Mouse (Mus musculus): ENCODE measurements around the gene Gcnt4. TPM values are rescaled to one million over a fixed set of nuclear protein-coding genes. Genes with fewer than 3 reads are reported as not detected.
A peak's percentile ranks its signal among the peaks of the same experiment; 100 is the strongest.

The Gcnt4 gene
- polyA plus RNA-seq, 1 experiment from 2014 or later = 0.24 TPM

- Histone ChIP-seq H3K27me3 (ENCODE audit: control insufficient read depth, insufficient read depth, low read depth, low read length) (no peaks in the 10 kb centered on the region), H3K27ac (ENCODE audit: low read length) (no peak overlapping the region), H3K4me2 (ENCODE audit: low read length) (no peak overlapping the region), H3K36me3 (ENCODE audit: control insufficient read depth, insufficient read depth, low read length) (no peaks in the 10 kb centered on the region), H3K9me3 (replicated peaks; ENCODE audit: control insufficient read depth, low read length, poor library complexity, severe bottlenecking) (no peaks in the 10 kb centered on the region), H3K4me1 (ENCODE audit: control insufficient read depth, insufficient read depth, low read length) (no peaks in the 10 kb centered on the region), H3K4me3 (ENCODE audit: low read depth, low read length) (no peak overlapping the region), H3K9ac (ENCODE audit: low read depth, low read length) (no peak overlapping the region)
- ATAC-seq = no peak
- WGBS = 90% methylated on average over 5 of the region's 5 CpGs
These were observed 38.3 kb downstream of the Gcnt4 start for GRCm38 (mm10) chr13:96962801-96963200.

- no peak overlapping the region for H3K4me2 ChIP-seq (ENCODE audit: low read length)
- ATAC-seq = no peak
- no peaks in the 10 kb centered on the region for H3K4me1 ChIP-seq (ENCODE audit: control insufficient read depth, insufficient read depth, low read length)
- H3K36me3 ChIP-seq (ENCODE audit: control insufficient read depth, insufficient read depth, low read length) = no peaks in the 10 kb centered on the region
- no peaks in the 10 kb centered on the region for H3K27me3 ChIP-seq (ENCODE audit: control insufficient read depth, insufficient read depth, low read depth, low read length)
- no peaks in the 10 kb centered on the region for H3K9me3 ChIP-seq (replicated peaks; ENCODE audit: control insufficient read depth, low read length, poor library complexity, severe bottlenecking)
- WGBS = 89% methylated on average over 7 of the region's 7 CpGs
- no peak overlapping the region for H3K27ac ChIP-seq (ENCODE audit: low read length)
- H3K4me3 ChIP-seq (ENCODE audit: low read depth, low read length) = no peak overlapping the region
- H3K9ac ChIP-seq (ENCODE audit: low read depth, low read length) = no peak overlapping the region
These were observed 40.5 kb downstream of the Gcnt4 start for GRCm38 (mm10) chr13:96964981-96965380.

- Histone ChIP-seq H3K9me3 (replicated peaks; ENCODE audit: control insufficient read depth, low read length, poor library complexity, severe bottlenecking) (no peaks in the 10 kb centered on the region), H3K27me3 (ENCODE audit: control insufficient read depth, insufficient read depth, low read depth, low read length) (no peaks in the 10 kb centered on the region), H3K4me2 (ENCODE audit: low read length) (peak overlapping the region; percentile 10; the same call in 1 of the 2 replicates), H3K36me3 (ENCODE audit: control insufficient read depth, insufficient read depth, low read length) (no peaks in the 10 kb centered on the region), H3K9ac (ENCODE audit: low read depth, low read length) (no peak overlapping the region), H3K4me3 (ENCODE audit: low read depth, low read length) (no peak overlapping the region), H3K27ac (ENCODE audit: low read length) (peak overlapping the region; percentile 30; the same call in 1 of the 2 replicates), H3K4me1 (ENCODE audit: control insufficient read depth, insufficient read depth, low read length) (no peaks in the 10 kb centered on the region)
- ATAC-seq = no peak
- WGBS = 78% methylated on average over 15 of the region's 15 CpGs
These were observed 42.0 kb downstream of the Gcnt4 start for GRCm38 (mm10) chr13:96966210-96967089.

- Histone ChIP-seq H3K4me3 (ENCODE audit: low read depth, low read length) (no peak overlapping the region), H3K36me3 (ENCODE audit: control insufficient read depth, insufficient read depth, low read length) (no peaks in the 10 kb centered on the region), H3K4me1 (ENCODE audit: control insufficient read depth, insufficient read depth, low read length) (0 out of 2 replicates have a peak, but pooled peaks cover 3% of the 10 kb centered on the region), H3K9me3 (replicated peaks; ENCODE audit: control insufficient read depth, low read length, poor library complexity, severe bottlenecking) (no peaks in the 10 kb centered on the region), H3K4me2 (ENCODE audit: low read length) (no peak overlapping the region), H3K27ac (ENCODE audit: low read length) (no peak overlapping the region), H3K9ac (ENCODE audit: low read depth, low read length) (no peak overlapping the region), H3K27me3 (ENCODE audit: control insufficient read depth, insufficient read depth, low read depth, low read length) (no peaks in the 10 kb centered on the region)
- ATAC-seq = no peak
- 87% methylated on average over 5 of the region's 5 CpGs for WGBS
These were observed 42.6 kb downstream of the Gcnt4 start for GRCm38 (mm10) chr13:96967091-96967490.

GRCm38 (mm10) chr13:96967822-96968221 lies 43.3 kb downstream of the Gcnt4 start:
- Histone ChIP-seq H3K36me3 (ENCODE audit: control insufficient read depth, insufficient read depth, low read length) (no peaks in the 10 kb centered on the region), H3K9ac (ENCODE audit: low read depth, low read length) (no peak overlapping the region), H3K4me1 (ENCODE audit: control insufficient read depth, insufficient read depth, low read length) (0 out of 2 replicates have a peak, but pooled peaks cover 3% of the 10 kb centered on the region), H3K4me3 (ENCODE audit: low read depth, low read length) (no peak overlapping the region), H3K27me3 (ENCODE audit: control insufficient read depth, insufficient read depth, low read depth, low read length) (no peaks in the 10 kb centered on the region), H3K27ac (ENCODE audit: low read length) (no peak overlapping the region), H3K4me2 (ENCODE audit: low read length) (no peak overlapping the region), H3K9me3 (replicated peaks; ENCODE audit: control insufficient read depth, low read length, poor library complexity, severe bottlenecking) (no peaks in the 10 kb centered on the region)
- WGBS = 87% methylated on average over 2 of the region's 2 CpGs
- no peak for ATAC-seq

GRCm38 (mm10) chr13:96971076-96971475 lies 46.6 kb downstream of the Gcnt4 start:
- WGBS = 73% methylated on average over 4 of the region's 4 CpGs
- no peak overlapping the region for H3K27ac ChIP-seq (ENCODE audit: low read length)
- H3K4me3 ChIP-seq (ENCODE audit: low read depth, low read length) = no peak overlapping the region

GRCm38 (mm10) chr13:96971861-96972282 lies 47.4 kb downstream of the Gcnt4 start:
- peak; percentile 82 for ATAC-seq
- no peaks in the 10 kb centered on the region for H3K27me3 ChIP-seq (ENCODE audit: control insufficient read depth, insufficient read depth, low read depth, low read length)
- 76% methylated on average over 9 of the region's 9 CpGs for WGBS
- H3K4me1 ChIP-seq (ENCODE audit: control insufficient read depth, insufficient read depth, low read length) = 0 out of 2 replicates have a peak, but pooled peaks cover 3% of the 10 kb centered on the region
- no peak overlapping the region for H3K4me3 ChIP-seq (ENCODE audit: low read depth, low read length)
- H3K9me3 ChIP-seq (replicated peaks; ENCODE audit: control insufficient read depth, low read length, poor library complexity, severe bottlenecking) = no peaks in the 10 kb centered on the region
- H3K27ac ChIP-seq (ENCODE audit: low read length) = no peak overlapping the region
- no peak overlapping the region for H3K4me2 ChIP-seq (ENCODE audit: low read length)
- no peak overlapping the region for H3K9ac ChIP-seq (ENCODE audit: low read depth, low read length)
- H3K36me3 ChIP-seq (ENCODE audit: control insufficient read depth, insufficient read depth, low read length) = no peaks in the 10 kb centered on the region

More at GRCm38 (mm10) chr13:96971076-96971475, 46.6 kb downstream of the Gcnt4 start:
- H3K4me2 ChIP-seq (ENCODE audit: low read length) = no peak overlapping the region
- ATAC-seq = no peak
- H3K36me3 ChIP-seq (ENCODE audit: control insufficient read depth, insufficient read depth, low read length) = no peaks in the 10 kb centered on the region
- H3K4me1 ChIP-seq (ENCODE audit: control insufficient read depth, insufficient read depth, low read length) = 0 out of 2 replicates have a peak, but pooled peaks cover 3% of the 10 kb centered on the region
- no peak overlapping the region for H3K9ac ChIP-seq (ENCODE audit: low read depth, low read length)
- no peaks in the 10 kb centered on the region for H3K9me3 ChIP-seq (replicated peaks; ENCODE audit: control insufficient read depth, low read length, poor library complexity, severe bottlenecking)
- no peaks in the 10 kb centered on the region for H3K27me3 ChIP-seq (ENCODE audit: control insufficient read depth, insufficient read depth, low read depth, low read length)

- Histone ChIP-seq H3K4me2 (ENCODE audit: low read length) (no peak overlapping the region), H3K27ac (ENCODE audit: low read length) (no peak overlapping the region), H3K4me1 (ENCODE audit: control insufficient read depth, insufficient read depth, low read length) (0 out of 2 replicates have a peak, but pooled peaks cover 3% of the 10 kb centered on the region), H3K4me3 (ENCODE audit: low read depth, low read length) (no peak overlapping the region), H3K27me3 (ENCODE audit: control insufficient read depth, insufficient read depth, low read depth, low read length) (no peaks in the 10 kb centered on the region), H3K9me3 (replicated peaks; ENCODE audit: control insufficient read depth, low read length, poor library complexity, severe bottlenecking) (no peaks in the 10 kb centered on the region), H3K9ac (ENCODE audit: low read depth, low read length) (no peak overlapping the region), H3K36me3 (ENCODE audit: control insufficient read depth, insufficient read depth, low read length) (no peaks in the 10 kb centered on the region)
- no peak for ATAC-seq
- WGBS = 96% methylated on average over 4 of the region's 4 CpGs
These were observed 48.8 kb downstream of the Gcnt4 start for GRCm38 (mm10) chr13:96973318-96973717.

GRCm38 (mm10) chr13:96976986-96977595 lies 52.6 kb downstream of the Gcnt4 start:
- Histone ChIP-seq H3K27me3 (ENCODE audit: control insufficient read depth, insufficient read depth, low read depth, low read length) (no peaks in the 10 kb centered on the region), H3K4me2 (ENCODE audit: low read length) (no peak overlapping the region), H3K4me3 (ENCODE audit: low read depth, low read length) (no peak overlapping the region), H3K9me3 (replicated peaks; ENCODE audit: control insufficient read depth, low read length, poor library complexity, severe bottlenecking) (no peaks in the 10 kb centered on the region), H3K27ac (ENCODE audit: low read length) (no peak overlapping the region), H3K36me3 (ENCODE audit: control insufficient read depth, insufficient read depth, low read length) (no peaks in the 10 kb centered on the region), H3K9ac (ENCODE audit: low read depth, low read length) (no peak overlapping the region), H3K4me1 (ENCODE audit: control insufficient read depth, insufficient read depth, low read length) (no peaks in the 10 kb centered on the region)
- WGBS = 85% methylated on average over 6 of the region's 6 CpGs
- ATAC-seq = no peak
